Mouse (Mus musculus): ENCODE data around the gene Gpatch1.

GRCm38 (mm10) chr7:35331590-35331989 lies 13.3 kb upstream of the Gpatch1 start:
- TF ChIP-seq CTCF (conservative IDR thresholded peaks at IDR 0.05; ENCODE audit: insufficient read depth, insufficient read length, low read depth, low read length) (no peak), POLR2A (IDR thresholded peaks at IDR 0.05; ENCODE audit: low read depth, low read length) (no peak)

Measured in kidney, adult 2 months (tissue).